Mouse (Mus musculus) embryonic facial prominence, embryonic 12.5 days (tissue): ENCODE measurements at regions not wholly inside any gene's neighbourhood (a gene's known extent, or its start where the extent isn't known, plus 50 kb on each side); places are given as distances from the start of the nearest gene placed in this dataset.

Source experiments
- ATAC-seq: fragments of 200-750 bp; cut with Nextera tagmentation; 2 replicates; pipeline ENCODE4 v1.8.0; 2017; ENCODE audit not compliant: insufficient number of reproducible peaks, insufficient read depth, low FRiP score, low TSS enrichment
- H3K27ac ChIP-seq: fragments of 300-500 bp; sonication (generic); 2 replicates; pipeline ENCODE4 v1.5.1; 2016; ENCODE audit warnings: mild to moderate bottlenecking
- H3K27me3 ChIP-seq: fragments of 300-500 bp; sonication (generic); 2 replicates; pipeline ENCODE4 v1.6.1; 2016; ENCODE audit warnings: mild to moderate bottlenecking, moderate library complexity
- H3K36me3 ChIP-seq: fragments of 300-500 bp; sonication (generic); 2 replicates; pipeline ENCODE4 v1.6.1; 2016; ENCODE audit warnings: mild to moderate bottlenecking
- H3K4me1 ChIP-seq: fragments of 300-500 bp; sonication (generic); 2 replicates; pipeline ENCODE4 v1.6.1; 2016
- H3K4me2 ChIP-seq: fragments of 300-500 bp; sonication (generic); replicated peaks from 2 replicates; pipeline ENCODE4 v1.6.1; 2016; ENCODE audit warnings: mild to moderate bottlenecking, moderate library complexity
- H3K4me3 ChIP-seq: fragments of 300-500 bp; sonication (generic); 2 replicates; pipeline ENCODE4 v1.5.1; 2016; ENCODE audit warnings: mild to moderate bottlenecking
- H3K9ac ChIP-seq: fragments of 300-500 bp; sonication (generic); 2 replicates; pipeline ENCODE4 v1.6.1; 2016; ENCODE audit warnings: mild to moderate bottlenecking, moderate library complexity
- H3K9me3 ChIP-seq: fragments of 300-500 bp; sonication (generic); 2 replicates; pipeline ENCODE4 v1.6.1; 2016; ENCODE audit warnings: mild to moderate bottlenecking, moderate library complexity
- WGBS: fragments of 180-500 bp; shearing (Covaris S2); methylation state at CpG from one replicate; pipeline ENCODE4 v1.1.7; 2016; 5-methylcytosine and 5-hydroxymethylcytosine counted together

GRCm38 (mm10) chr7:75923951-75924467, 75.9 kb downstream of the Klhl25 start:
- Histone ChIP-seq H3K27ac (no peak overlapping the region), H3K9me3 (no peaks in the 10 kb centered on the region), H3K27me3 (no peaks in the 10 kb centered on the region), H3K4me3 (no peak overlapping the region), H3K36me3 (no peaks in the 10 kb centered on the region), H3K4me2 (no peak overlapping the region), H3K9ac (no peak overlapping the region), H3K4me1 (no peaks in the 10 kb centered on the region)
- 44% methylated on average over 3 of the region's 3 CpGs for WGBS
- ATAC-seq, result no peak

GRCm38 (mm10) chr7:75927537-75927936, 79.4 kb downstream of the Klhl25 start:
- 40% methylated on average over 4 of the region's 4 CpGs for WGBS
- no peak for ATAC-seq
- no peak overlapping the region for H3K4me3 ChIP-seq
- H3K36me3 ChIP-seq, result no peaks in the 10 kb centered on the region
- H3K4me1 ChIP-seq, result no peaks in the 10 kb centered on the region
- H3K9me3 ChIP-seq, result no peaks in the 10 kb centered on the region
- no peak overlapping the region for H3K9ac ChIP-seq
- H3K27me3 ChIP-seq, result no peaks in the 10 kb centered on the region
- no peak overlapping the region for H3K27ac ChIP-seq
- no peak overlapping the region for H3K4me2 ChIP-seq

- Histone ChIP-seq H3K9me3 (no peaks in the 10 kb centered on the region), H3K4me1 (no peaks in the 10 kb centered on the region), H3K4me2 (no peak overlapping the region), H3K9ac (no peak overlapping the region), H3K4me3 (no peak overlapping the region), H3K27me3 (no peaks in the 10 kb centered on the region), H3K27ac (no peak overlapping the region), H3K36me3 (no peaks in the 10 kb centered on the region)
- 39% methylated on average over 3 of the region's 3 CpGs for WGBS
- ATAC-seq, result no peak
Observed at GRCm38 (mm10) chr7:75943844-75944243, 95.7 kb downstream of the Klhl25 start.

DNA sequence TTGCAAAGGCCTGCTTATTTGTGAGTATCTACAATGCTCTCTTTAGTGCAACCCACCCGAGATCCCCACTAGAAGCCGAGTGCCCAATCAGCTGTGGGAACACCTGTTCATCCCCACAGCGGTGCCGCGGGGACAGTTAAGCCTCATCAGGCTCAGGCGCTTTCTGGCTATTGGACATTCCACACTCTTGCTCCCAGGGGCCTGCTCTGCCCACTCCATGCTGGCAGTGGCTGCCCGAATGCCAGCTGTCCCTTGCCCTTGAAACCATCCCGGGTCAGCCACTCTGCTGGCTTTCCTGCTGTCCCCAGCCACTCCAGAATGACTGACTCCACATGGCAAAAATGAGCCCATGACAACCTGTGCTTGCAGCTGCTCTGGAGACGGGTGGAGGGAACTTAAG, 107.6 kb downstream of the Klhl25 start:
- no peaks in the 10 kb centered on the region for H3K4me1 ChIP-seq
- 79% methylated on average over 9 of the region's 9 CpGs for WGBS
- no peak overlapping the region for H3K27ac ChIP-seq
- H3K9ac ChIP-seq, result no peak overlapping the region
- H3K9me3 ChIP-seq, result no peaks in the 10 kb centered on the region
- H3K4me2 ChIP-seq, result no peak overlapping the region
- ATAC-seq, result no peak
- no peaks in the 10 kb centered on the region for H3K27me3 ChIP-seq
- no peaks in the 10 kb centered on the region for H3K36me3 ChIP-seq
- no peak overlapping the region for H3K4me3 ChIP-seq

DNA sequence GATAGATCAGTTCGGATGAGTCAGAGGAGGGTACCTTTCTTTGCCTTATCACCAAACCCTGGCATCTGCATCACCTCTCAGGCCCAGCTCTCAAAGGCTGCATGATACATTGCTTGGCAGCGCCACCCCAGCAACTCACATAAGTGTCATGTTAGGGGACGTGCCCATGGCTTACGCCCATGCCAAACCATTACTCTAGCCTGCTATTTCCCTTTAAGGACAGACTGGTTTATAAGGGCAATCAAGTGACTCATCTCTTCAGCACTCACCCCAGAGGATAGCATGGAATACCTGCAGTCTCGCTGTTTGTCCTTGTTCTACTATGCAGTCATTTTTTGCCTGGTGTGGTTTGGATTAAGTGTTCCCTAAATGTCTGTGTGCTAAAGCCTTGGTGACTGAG, 109.3 kb downstream of the Klhl25 start:
- no peaks in the 10 kb centered on the region for H3K4me1 ChIP-seq
- WGBS, result 85% methylated on average over 5 of the region's 5 CpGs
- no peak overlapping the region for H3K4me3 ChIP-seq
- H3K9ac ChIP-seq, result no peak overlapping the region
- H3K4me2 ChIP-seq, result no peak overlapping the region
- ATAC-seq, result no peak
- no peaks in the 10 kb centered on the region for H3K27me3 ChIP-seq
- no peaks in the 10 kb centered on the region for H3K9me3 ChIP-seq
- H3K27ac ChIP-seq, result no peak overlapping the region
- no peaks in the 10 kb centered on the region for H3K36me3 ChIP-seq

DNA sequence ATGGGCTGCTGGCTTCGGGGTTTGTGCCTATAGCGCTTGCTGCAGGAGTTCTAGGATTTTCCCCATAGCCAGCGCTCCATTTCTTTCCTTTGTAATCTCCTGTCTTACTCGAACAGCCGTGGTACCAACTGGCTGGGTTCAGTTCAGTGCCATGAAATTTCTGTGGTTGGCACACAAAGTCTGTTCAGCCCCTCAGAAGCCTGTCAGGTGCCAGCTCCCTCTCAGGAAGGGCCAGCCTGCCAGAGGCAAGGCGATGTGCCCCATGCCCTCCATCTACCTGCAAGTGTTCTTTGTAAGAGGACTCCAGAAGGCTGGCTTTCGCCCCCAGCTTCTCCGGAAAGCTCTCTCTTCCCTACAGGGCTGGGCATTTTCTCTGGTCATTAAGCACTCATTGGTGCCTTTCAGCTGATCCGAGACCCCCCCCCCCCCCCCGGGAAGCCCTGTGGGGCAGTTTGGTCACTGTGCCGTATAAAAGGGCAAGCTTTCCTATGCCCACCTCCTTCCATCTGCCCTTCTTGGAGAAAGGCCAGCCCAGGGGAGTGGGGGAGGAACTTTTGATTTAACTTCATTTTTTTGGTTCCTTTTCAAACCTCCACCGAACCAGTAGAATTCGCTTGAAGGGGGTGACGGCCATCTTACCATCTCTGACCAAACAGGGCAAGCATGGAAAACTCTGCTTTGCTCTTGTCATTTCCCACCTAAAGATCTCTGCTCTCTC, 112.0 kb downstream of the Klhl25 start:
- Histone ChIP-seq H3K4me2 (no peak overlapping the region), H3K9ac (no peak overlapping the region), H3K4me1 (no peaks in the 10 kb centered on the region), H3K36me3 (no peaks in the 10 kb centered on the region), H3K4me3 (no peak overlapping the region), H3K27ac (no peak overlapping the region), H3K9me3 (no peaks in the 10 kb centered on the region), H3K27me3 (no peaks in the 10 kb centered on the region)
- WGBS, result 87% methylated on average over 14 of the region's 14 CpGs
- ATAC-seq, result no peak

- no peak overlapping the region for H3K4me3 ChIP-seq
- H3K4me1 ChIP-seq, result no peaks in the 10 kb centered on the region
- H3K9me3 ChIP-seq, result no peaks in the 10 kb centered on the region
- H3K9ac ChIP-seq, result no peak overlapping the region
- no peak overlapping the region for H3K27ac ChIP-seq
- no peak for ATAC-seq
- H3K27me3 ChIP-seq, result no peaks in the 10 kb centered on the region
- H3K36me3 ChIP-seq, result no peaks in the 10 kb centered on the region
- no peak overlapping the region for H3K4me2 ChIP-seq
- 85% methylated on average over 5 of the region's 5 CpGs for WGBS
Observed at GRCm38 (mm10) chr7:75968177-75968576, 120.1 kb downstream of the Klhl25 start.

- no peaks in the 10 kb centered on the region for H3K4me1 ChIP-seq
- WGBS, result 50% methylated on average over 7 of the region's 7 CpGs
- ATAC-seq, result no peak
- no peak overlapping the region for H3K27ac ChIP-seq
- no peaks in the 10 kb centered on the region for H3K36me3 ChIP-seq
- H3K27me3 ChIP-seq, result no peaks in the 10 kb centered on the region
- no peaks in the 10 kb centered on the region for H3K9me3 ChIP-seq
- H3K9ac ChIP-seq, result no peak overlapping the region
- H3K4me2 ChIP-seq, result no peak overlapping the region
- no peak overlapping the region for H3K4me3 ChIP-seq
Observed at GRCm38 (mm10) chr7:75970914-75971313, 122.8 kb downstream of the Klhl25 start.

DNA sequence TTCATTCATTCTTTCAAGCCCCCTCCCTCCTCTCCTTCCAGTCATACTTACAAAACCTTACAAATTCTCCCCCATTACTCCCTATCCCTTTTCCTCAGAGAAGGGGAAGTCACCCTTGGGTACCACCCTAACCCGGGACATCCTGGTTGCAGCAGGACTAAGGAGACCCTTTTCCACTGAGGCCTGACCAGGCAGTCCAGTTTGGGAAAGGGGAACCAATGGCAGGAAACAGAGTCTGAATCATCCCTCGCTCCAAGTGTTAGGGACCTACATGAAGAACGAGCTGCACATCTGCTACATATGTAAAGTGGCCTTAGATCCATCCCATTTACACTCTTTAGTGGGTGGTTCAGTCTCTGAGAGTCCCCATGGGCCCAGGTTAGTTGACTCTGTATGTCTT, 123.6 kb downstream of the Klhl25 start:
- Histone ChIP-seq H3K4me2 (no peak overlapping the region), H3K4me1 (no peaks in the 10 kb centered on the region), H3K4me3 (no peak overlapping the region), H3K27me3 (no peaks in the 10 kb centered on the region), H3K9ac (no peak overlapping the region), H3K27ac (no peak overlapping the region), H3K9me3 (no peaks in the 10 kb centered on the region), H3K36me3 (no peaks in the 10 kb centered on the region)
- no peak for ATAC-seq
- 92% methylated on average over 3 of the region's 3 CpGs for WGBS

- Histone ChIP-seq H3K4me3 (no peak overlapping the region), H3K36me3 (no peaks in the 10 kb centered on the region), H3K4me2 (no peak overlapping the region), H3K27me3 (0 out of 2 replicates have a peak, but pooled peaks cover 4% of the 10 kb centered on the region), H3K9me3 (no peaks in the 10 kb centered on the region), H3K9ac (no peak overlapping the region), H3K27ac (no peak overlapping the region), H3K4me1 (0 out of 2 replicates have a peak, but pooled peaks cover 5% of the 10 kb centered on the region)
- no peak for ATAC-seq
- 43% methylated on average over 5 of the region's 5 CpGs for WGBS
Observed at GRCm38 (mm10) chr7:75981560-75981959, 133.4 kb downstream of the Klhl25 start.

DNA sequence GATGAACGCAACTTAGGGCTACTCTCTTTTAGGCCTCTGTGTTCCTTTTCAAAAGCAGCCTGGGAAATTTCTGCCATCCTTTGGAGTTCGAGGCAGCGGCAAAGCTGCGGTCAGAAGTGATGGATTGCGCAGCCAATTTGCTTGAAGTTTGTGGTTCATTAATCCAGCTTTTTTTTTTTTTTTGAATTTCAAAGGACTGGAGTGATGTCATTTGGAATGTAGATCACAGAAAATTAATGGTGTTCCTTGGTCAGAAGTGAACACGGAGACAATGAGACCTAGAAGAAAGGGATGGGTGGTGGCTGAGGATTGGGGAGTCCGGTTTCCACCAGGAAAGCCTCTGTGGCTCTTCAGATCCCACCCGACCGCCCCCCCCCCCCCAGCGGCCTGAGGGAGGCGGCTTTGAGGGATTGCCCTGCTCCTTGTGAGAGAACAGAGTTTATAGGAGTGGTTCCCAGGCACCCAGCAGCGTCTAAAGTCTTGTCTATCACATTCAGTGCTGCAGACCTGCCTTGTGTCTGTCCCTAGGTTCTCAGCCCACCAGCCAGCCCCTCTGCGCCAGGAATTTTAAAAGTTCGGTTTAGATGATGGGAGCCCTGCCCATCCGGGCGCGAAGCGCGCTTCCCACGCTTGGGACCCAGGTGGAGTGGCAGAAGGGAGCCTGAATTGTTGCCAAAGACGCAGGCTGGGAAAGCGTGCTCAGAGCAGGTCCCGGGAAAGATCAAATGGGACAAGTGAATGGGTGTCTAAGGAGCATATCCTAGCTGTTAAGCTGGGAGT, 135.1 kb downstream of the Klhl25 start:
- Histone ChIP-seq H3K9ac (no peak overlapping the region), H3K27ac (no peak overlapping the region), H3K4me3 (no peak overlapping the region), H3K4me2 (peak overlapping the region; percentile 37), H3K36me3 (no peaks in the 10 kb centered on the region), H3K4me1 (0 out of 2 replicates have a peak, but pooled peaks cover 5% of the 10 kb centered on the region), H3K9me3 (no peaks in the 10 kb centered on the region), H3K27me3 (0 out of 2 replicates have a peak, but pooled peaks cover 4% of the 10 kb centered on the region)
- no peak for ATAC-seq
- 21% methylated on average over 23 of the region's 23 CpGs for WGBS

DNA sequence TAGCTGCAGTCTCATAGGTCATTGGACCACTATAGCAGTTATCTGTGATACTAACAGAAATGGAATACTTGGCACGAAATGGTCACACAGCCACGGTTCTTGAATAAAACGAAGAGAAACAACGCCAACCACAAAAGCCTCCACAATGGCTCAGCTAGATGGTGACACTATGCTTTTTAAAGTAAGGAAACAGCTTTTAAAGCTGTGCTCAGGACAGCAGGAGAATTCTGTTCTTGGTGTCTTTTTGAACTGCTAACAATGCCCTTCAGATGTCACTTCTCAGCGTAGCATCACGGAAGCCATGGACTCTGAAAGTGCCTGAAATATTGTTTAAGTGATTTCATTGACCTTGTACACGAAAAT, 135.7 kb downstream of the Klhl25 start:
- no peak overlapping the region for H3K27ac ChIP-seq

More for the DNA sequence above, 135.7 kb downstream of the Klhl25 start:
- WGBS, result 61% methylated on average over 7 of the region's 7 CpGs
- H3K36me3 ChIP-seq, result no peaks in the 10 kb centered on the region
- 0 out of 2 replicates have a peak, but pooled peaks cover 5% of the 10 kb centered on the region for H3K4me1 ChIP-seq
- no peak overlapping the region for H3K4me3 ChIP-seq
- ATAC-seq, result no peak
- no peak overlapping the region for H3K9ac ChIP-seq
- 0 out of 2 replicates have a peak, but pooled peaks cover 4% of the 10 kb centered on the region for H3K27me3 ChIP-seq
- H3K4me2 ChIP-seq, result peak overlapping the region; percentile 37; the same call in 1 of the 2 replicates
- no peaks in the 10 kb centered on the region for H3K9me3 ChIP-seq
